Mouse (Mus musculus) right cerebral cortex, postnatal 4 days (tissue): ENCODE results near the gene Myod1.
A peak's percentile ranks its signal among the peaks of the same experiment; 100 is the strongest.

Experiments used
- DNase-seq: peaks from one replicate; pipeline ENCODE4 v3.0.0-alpha.2; 2022

The Myod1 gene

GRCm38 (mm10) chr7:46393116-46393515, 16.8 kb downstream of the Myod1 start:
- peak; percentile 82 for DNase-seq

DNA sequence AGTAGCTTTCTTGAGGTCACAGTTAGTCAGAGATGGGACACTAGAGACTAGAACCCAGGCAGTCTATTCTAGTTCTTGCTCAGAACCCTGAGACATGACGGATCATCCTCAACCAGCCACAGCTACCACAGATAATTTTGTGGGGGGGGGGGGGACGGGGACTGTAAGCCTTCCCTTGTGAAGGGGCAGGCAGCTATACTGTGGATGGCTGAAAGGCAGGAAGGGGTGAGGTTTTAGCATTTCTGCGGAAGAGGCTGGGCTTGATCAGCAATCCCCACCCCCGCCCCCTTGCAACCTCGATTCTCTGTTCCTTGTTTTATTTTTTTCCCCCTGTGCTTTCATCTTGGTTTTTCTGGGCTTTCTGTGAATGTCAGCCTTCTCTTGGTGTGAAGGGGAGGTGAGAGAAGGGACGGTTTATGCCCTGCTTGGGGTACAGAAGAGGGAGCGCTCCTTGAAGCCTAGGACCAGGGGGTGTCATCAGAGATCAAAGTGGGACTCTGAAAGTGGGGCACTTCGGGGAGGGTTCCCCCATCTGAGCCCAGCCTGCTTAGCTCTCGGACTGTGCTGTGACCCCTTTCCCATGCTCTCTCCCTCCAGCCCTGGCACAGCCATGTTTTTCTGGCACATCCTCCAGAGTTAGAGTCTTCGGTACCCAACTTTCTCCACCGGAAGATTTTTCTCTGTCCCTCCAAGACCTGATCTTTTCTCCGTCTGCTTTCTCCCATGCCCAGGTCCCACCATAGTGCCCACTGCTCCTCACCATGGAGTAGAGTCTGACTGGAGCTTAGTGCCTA, 17.6 kb downstream of the Myod1 start:
- DNase-seq = no peak

DNA sequence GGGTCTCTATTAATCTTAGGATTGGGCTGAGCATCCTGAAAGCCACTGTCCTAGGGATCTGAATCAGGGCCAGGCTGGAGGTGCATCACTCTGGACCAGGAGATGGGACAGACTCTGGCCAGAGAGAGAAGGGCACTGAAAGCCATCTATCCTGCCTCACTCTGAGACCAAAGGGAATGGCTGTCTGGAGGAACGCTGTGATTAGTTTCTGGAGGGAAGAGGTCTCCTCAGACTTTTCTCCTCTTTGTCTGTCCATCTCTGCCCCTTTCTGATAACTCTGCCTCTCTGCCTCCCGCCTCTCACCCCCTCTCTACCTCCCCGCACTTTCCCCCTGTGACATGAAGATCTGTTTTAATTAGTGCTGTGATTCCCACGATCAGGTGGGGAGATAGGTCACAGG, 18.7 kb downstream of the Myod1 start:
- DNase-seq = no peak

DNA sequence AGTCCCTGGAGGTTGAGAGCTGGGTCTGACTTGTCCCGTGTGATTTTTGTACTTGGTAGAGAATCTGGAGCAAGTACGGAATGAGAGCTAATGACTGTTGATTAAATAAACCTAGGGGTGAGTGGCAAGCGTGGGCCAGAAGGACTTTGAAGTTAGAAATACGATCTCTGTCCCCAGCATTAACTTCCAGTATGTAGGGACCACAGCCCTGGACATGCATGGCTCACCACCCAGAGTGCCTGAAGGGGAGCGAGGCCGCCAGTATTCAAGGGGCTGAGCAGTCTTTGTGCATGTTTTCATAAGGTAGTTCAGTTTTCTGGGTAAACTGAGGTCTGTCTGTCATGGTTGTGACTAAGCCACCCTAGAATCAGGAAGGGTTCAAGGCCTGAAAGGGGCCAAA, 19.3 kb downstream of the Myod1 start:
- no peak for DNase-seq

GRCm38 (mm10) chr7:46396231-46396927, 20.1 kb downstream of the Myod1 start, which contains the start of gene Kcnc1:
TSS of gene Kcnc1 (plus strand) at chr7:46396497.
- DNase-seq = peak; percentile 78

DNA sequence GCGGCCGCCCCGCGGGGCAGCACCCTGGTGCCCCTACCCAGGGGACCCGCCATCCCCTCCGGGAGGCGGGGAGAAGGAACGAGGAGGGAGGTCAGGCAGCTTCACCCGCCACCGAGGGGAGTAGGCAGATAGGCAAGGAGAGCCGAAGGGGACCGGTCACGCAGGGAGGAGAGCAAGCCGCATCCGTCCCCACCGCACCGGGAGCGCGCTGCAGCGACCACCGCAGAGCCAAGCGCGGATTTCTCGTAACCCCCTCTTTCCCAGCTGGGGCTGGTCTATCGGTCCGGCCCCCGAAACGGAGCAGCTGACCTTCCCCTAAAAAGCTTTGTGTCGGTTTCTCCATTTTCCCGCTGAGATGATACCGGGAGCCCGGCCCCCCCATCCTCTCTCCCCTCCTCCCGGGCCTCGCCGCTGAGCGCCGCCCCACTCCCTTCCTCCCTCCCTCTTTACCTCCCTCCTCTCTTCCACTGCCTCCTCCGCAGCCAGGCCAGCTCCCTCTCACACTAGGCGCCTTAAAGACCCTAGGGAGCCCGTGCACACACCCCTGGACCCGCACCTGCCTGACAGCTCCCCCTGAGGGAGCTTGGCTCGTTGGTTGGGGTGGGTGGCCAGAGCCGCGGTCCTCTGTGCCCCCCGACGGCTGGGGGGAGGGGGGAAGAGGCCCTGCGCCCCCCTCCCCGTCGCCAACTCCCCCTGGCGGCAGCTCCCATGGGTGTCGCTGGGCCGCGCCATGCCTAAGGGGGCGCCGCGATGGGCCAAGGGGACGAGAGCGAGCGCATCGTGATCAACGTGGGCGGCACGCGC, 20.9 kb downstream of the Myod1 start:
- peak; percentile 83 for DNase-seq

DNA sequence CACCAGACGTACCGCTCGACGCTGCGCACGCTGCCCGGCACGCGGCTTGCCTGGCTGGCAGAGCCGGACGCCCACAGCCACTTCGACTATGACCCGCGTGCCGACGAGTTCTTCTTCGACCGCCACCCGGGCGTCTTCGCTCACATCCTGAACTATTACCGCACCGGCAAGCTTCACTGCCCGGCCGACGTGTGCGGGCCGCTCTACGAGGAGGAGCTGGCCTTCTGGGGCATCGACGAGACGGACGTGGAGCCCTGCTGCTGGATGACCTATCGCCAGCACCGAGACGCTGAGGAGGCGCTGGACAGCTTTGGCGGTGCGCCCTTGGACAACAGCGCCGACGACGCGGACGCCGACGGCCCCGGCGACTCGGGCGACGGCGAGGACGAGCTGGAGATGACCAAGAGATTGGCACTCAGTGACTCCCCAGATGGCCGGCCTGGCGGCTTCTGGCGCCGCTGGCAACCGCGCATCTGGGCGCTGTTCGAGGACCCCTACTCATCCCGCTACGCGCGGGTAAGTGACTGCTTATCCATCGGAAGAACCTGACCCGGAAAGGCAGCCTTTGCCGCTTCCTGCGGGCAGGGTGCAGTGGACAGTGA, 21.6 kb downstream of the Myod1 start:
- peak; percentile 45 for DNase-seq

GRCm38 (mm10) chr7:46398612-46399011, 22.3 kb downstream of the Myod1 start:
- DNase-seq = no peak

GRCm38 (mm10) chr7:46399676-46400075, 23.4 kb downstream of the Myod1 start:
- no peak for DNase-seq

- DNase-seq = no peak
Observed at GRCm38 (mm10) chr7:46400346-46400745, 24.1 kb downstream of the Myod1 start.

DNA sequence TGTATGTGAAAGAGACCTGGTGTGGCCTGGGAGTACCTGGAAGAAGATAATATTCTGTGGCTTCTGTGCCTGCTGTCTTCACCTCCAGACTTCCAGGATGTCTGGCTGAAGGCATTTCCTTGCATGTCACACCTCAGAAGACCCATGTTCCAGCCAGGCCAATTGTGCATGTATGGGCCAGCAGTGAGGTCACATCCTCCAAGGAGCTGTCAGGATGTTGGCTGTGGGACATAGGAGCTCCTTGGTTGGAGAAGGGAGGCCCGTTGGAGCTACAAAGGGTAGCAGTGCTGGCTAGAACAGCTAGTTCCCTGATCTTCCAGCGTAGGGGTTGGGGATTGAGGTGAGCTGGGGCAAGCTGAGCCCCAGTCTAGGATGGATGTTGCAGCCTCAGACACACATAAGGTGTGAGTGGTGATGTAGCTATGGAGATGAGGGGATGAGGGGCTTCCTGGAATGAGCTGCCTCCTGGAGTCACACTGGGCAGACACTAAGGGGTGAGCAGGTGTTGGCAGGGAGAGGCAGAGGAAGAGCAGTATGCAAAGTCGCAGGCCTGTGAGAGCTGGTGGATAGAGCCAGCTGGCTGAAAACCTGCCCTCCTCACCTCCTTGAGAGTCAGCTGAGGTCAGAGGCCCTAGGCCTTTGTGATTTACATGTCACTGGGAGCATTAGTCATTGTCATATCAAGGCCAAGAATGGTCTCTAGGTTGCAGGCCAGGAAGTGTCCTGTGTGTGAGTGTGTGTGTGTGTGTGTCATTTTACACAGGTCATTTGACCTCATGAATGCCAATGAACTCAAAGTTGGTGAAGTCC, 25.3 kb downstream of the Myod1 start:
- no peak for DNase-seq

- DNase-seq = no peak
Observed at GRCm38 (mm10) chr7:46403616-46404485, 27.6 kb downstream of the Myod1 start.

DNA sequence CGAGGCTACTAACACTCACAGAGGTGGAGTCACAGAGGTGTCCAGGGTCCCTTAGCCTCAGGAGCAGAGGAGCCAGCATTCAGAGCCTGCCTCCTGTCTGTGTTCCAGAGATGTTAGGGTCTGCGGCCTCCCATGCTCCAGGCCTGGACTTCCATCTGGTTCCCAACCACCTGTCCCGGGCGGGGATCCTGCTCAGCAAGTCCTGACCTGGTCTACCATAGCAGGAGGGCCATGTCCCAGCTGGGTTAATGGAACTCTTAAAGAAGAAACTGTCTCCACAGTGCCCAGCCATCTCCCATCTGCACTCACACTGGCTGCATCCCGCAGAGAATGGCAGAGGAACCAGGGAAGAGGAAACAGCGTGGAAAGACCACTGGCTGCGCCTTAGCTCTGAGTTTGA, 28.5 kb downstream of the Myod1 start:
- DNase-seq = no peak

DNA sequence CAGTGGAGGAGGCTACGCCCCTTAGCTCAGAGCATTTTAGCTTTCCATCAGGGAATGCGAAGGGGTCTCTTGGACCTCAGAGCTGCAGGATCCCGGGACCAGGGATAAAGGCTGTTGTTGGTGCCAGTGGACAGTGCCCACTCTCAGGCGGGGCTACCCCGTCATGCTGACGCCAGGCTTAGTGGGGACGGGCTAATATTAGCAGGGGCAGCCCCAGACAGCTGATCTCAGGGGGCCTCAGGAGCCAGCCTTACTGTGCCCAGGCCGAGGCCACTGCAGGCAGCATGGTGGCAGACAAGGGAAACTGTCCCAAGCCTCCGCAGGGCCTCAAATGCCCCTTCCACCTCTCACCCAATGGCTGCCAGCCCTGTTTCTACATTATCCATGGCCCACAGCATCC, 32.3 kb downstream of the Myod1 start:
- DNase-seq = no peak

DNA sequence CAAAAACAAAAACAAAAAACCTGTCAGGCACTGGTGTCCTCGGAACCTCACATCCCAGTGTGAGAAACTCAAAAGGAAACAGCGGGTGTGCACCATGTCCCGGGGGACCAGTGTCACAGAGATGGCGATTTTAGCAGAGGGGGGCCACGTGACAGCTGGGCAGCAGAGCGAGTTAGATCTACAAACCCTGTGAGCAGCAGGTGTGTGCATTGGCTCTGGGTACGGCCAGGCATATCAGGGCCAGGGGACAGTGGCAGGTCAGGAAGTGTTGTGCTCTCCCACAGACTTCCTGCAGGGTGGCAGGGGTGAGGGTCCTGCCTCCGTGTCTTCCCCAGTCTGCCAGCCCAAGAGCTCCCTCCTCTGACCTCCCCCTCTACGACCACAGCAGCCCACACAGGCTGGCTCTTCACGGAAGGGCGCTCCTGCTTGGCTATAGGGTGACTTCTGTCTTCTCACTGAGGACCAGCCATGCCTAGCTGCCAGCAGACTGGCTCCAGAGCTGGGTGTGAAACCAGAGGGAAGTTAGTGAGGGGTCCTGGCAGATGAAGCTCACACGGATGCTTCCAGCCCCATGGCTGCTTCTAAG, 33.0 kb downstream of the Myod1 start:
- DNase-seq = no peak

- no peak for DNase-seq
Observed at GRCm38 (mm10) chr7:46410727-46411126, 34.5 kb downstream of the Myod1 start.

DNA sequence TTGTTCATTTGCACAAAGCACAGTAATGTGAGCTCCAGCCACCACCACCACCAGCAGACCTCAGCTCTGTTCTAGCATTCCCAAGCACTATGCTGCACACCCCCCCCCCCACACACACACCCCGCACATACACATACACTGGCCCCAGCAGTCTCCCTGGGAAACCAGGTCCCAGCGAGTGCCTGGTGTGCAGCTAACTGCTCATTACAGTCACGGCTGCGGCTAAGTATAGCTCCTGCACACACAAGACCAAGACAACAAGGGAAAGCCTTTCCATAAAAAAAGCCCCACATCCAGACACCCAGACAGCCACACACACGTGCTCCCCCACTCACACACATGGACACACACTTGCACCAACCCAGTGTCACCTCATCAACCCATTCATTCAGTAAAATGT, 36.5 kb downstream of the Myod1 start:
- DNase-seq = no peak

DNA sequence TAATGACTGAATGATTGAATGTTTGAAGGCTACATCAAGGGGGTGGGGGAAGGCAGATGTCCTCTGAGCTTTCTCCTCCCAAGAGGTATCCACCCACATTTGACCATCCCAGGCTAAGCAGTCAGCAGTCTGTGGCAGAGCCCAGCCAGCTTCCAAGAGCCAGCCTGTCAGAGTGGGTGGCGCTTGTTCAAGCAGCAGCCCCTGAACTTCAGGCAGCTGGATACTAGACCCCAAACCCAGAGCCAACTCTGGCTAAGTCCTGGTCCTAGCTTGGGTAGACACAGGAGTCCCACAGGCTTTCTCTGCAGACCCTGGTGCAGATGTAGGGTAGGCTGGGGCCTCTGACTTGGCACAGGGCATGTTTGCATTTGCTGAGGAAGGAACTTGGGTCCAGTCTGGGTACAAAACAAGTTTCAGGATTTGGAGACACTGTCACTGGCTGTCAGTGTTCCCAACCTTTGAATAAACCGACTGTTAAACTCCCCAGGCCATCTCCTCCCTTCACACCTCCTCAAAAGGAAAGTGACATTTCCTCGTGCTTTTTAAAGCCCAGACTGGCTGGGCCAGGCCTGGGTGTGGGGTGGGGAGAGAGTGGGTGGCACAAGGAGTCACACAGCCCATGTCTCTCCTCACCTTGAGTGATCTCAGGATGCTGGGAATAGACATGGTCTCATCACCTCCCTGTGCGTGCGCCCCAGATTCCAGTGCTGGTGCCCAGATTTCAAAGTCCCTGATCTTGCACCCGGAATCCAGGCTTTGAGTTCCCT, 37.9 kb downstream of the Myod1 start:
- no peak for DNase-seq

DNA sequence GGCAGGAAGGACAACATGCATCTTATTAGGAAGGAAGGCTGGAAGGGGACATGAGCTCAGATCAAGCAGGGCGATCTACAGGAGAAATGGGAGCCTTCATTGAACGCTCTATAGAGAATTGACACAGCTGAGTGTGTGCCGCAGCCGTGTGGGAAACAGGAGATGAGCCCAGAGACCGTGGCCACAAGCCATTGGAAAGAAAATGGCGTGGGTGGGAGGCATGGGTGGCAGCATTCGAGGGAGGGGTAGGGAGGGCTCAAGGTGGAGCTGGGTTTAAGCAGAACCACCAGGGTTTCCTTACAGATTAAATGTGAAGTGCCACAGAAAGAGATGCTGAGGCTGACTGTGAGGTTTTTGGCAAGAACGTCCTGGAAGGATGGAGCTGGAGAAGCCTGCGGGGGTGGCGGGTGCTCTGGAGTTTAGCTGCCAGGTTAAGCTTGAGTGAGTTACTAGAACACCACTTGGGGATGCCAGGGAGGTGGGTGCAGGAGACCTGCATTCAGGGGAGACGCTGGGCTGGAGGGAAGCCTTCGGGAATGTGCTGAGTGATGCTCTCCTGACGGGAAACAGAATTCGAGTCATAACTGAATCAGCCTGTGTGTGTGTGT, 39.6 kb downstream of the Myod1 start:
- no peak for DNase-seq

- no peak for DNase-seq
Observed at GRCm38 (mm10) chr7:46417467-46417866, 41.2 kb downstream of the Myod1 start.
